In genomic region chr11:102004251-102004650, GRCm38 (mm10) we compare ENCODE assay signal across 18 mouse cellular contexts. TPM values are rescaled to one million over a fixed set of nuclear protein-coding genes. Genes with fewer than 3 reads are reported as not detected.
A peak's percentile ranks its signal among the peaks of the same experiment; 100 is the strongest.
DNase-seq lines count a peak whose midpoint lies in the region; ATAC-seq and TF ChIP-seq lines count a peak whose summit lies in the region.
"Had no signal": no experiment of that assay in that cellular context is flagged by ENCODE, and none has a peak within 500 bp of the region (broad histone marks: within the 10 kb centered on the region; RNA-seq: fewer than 3 reads in every experiment).

No protein-coding gene starts in this region.

- ATAC-seq in heart, postnatal 0 days (ENCODE audit: insufficient read depth, low read depth), result no peak
- ATAC-seq in lung, embryonic 14.5 days (ENCODE audit: insufficient read depth), result no peak
- ATAC-seq: midbrain, embryonic 15.5 days had no signal

- TF ChIP-seq CTCF in heart, postnatal 0 days (IDR thresholded peaks at IDR 0.05; ENCODE audit: low read depth), result peak; percentile 22; the same call in 1 of the 2 replicates
- peak; percentile 58 for TF ChIP-seq CTCF in lung, embryonic 14.5 days (IDR thresholded peaks at IDR 0.05; ENCODE audit: low read depth)
- peak; percentile 70 to 74 (median 72) for TF ChIP-seq CTCF in MEL (IDR thresholded peaks at IDR 0.05 in 2 of 3, conservative IDR thresholded peaks at IDR 0.05 in 1 of 3; ENCODE audit: control insufficient read depth in 1 of 3, insufficient read depth in 1 of 3, low read depth in 2 of 3, low read length in 3 of 3, poor library complexity in 1 of 3, severe bottlenecking in 1 of 3)
- TF ChIP-seq CTCF in small intestine, adult 2 months (IDR thresholded peaks at IDR 0.05; ENCODE audit: extremely low read depth, insufficient read length, insufficient replicate concordance, low read depth, low read length), result peak; percentile 35; the same call in 1 of the 2 replicates

- no peaks in the 10 kb centered on the region for H3K79me2 ChIP-seq in MEL (ENCODE audit: control insufficient read depth, insufficient read depth, low read length, poor library complexity)

- H3K4me3 ChIP-seq in heart, postnatal 0 days (ENCODE audit: low read depth, low read length), result no peak overlapping the region
- H3K4me3 ChIP-seq in lung, embryonic 14.5 days (ENCODE audit: low read depth, low read length), result no peak overlapping the region
- no peak overlapping the region for H3K4me3 ChIP-seq in MEL (ENCODE audit: control insufficient read depth in 1 of 2, insufficient read depth in 1 of 2, low read depth in 2 of 2, low read length in 2 of 2)
- H3K4me3 ChIP-seq in small intestine, adult 2 months (ENCODE audit: low read depth, low read length), result no peak overlapping the region
- H3K4me3 ChIP-seq: limb, embryonic 12.5 days; midbrain, embryonic 15.5 days had no signal

- TF ChIP-seq POLR2A in MEL (IDR thresholded peaks at IDR 0.05; ENCODE audit: control insufficient read depth in 1 of 2, insufficient read depth in 1 of 2, low read depth in 1 of 2, low read length in 2 of 2, poor library complexity in 1 of 2), result no peak
- no peak for TF ChIP-seq POLR2A in small intestine, adult 2 months (IDR thresholded peaks at IDR 0.05; ENCODE audit: low read depth, low read length)

- H3K4me1 ChIP-seq in heart, postnatal 0 days (ENCODE audit: control insufficient read depth, insufficient read depth), result no peaks in the 10 kb centered on the region
- H3K4me1 ChIP-seq in lung, embryonic 14.5 days (ENCODE audit: insufficient read depth), result no peaks in the 10 kb centered on the region
- no peaks in the 10 kb centered on the region for H3K4me1 ChIP-seq in MEL (ENCODE audit: control insufficient read depth in 1 of 2, insufficient read depth in 2 of 2, low read length in 2 of 2)
- peaks cover 12% of the 10 kb centered on the region; the same call in 1 of the 2 replicates for H3K4me1 ChIP-seq in small intestine, adult 2 months (ENCODE audit: control insufficient read depth, insufficient read depth, insufficient read length, low read length)
- H3K4me1 ChIP-seq: midbrain, embryonic 15.5 days had no signal

- WGBS in heart, postnatal 0 days, result 87% methylated on average over 8 of the region's 8 CpGs
- 87% methylated on average over 8 of the region's 8 CpGs for WGBS in lung, embryonic 14.5 days
- 94% methylated on average over 8 of the region's 8 CpGs for WGBS in small intestine, adult 2 months

- H3K9ac ChIP-seq in heart, postnatal 0 days (replicated peaks; ENCODE audit: low read depth, low read length), result no peak overlapping the region
- H3K9ac ChIP-seq in lung, embryonic 14.5 days, result no peak overlapping the region
- no peak overlapping the region for H3K9ac ChIP-seq in MEL (ENCODE audit: control insufficient read depth, low read depth, low read length, poor library complexity, severe bottlenecking)
- H3K9ac ChIP-seq: limb, embryonic 12.5 days; midbrain, embryonic 15.5 days had no signal

- H3K9me3 ChIP-seq in heart, postnatal 0 days (replicated peaks; ENCODE audit: control insufficient read depth, low read length), result no peaks in the 10 kb centered on the region
- no peaks in the 10 kb centered on the region for H3K9me3 ChIP-seq in lung, embryonic 14.5 days (ENCODE audit: low read depth, low read length)
- H3K9me3 ChIP-seq in MEL (replicated peaks; ENCODE audit: insufficient read depth, low read length), result no peaks in the 10 kb centered on the region
- H3K9me3 ChIP-seq: midbrain, embryonic 15.5 days had no signal

- intact Hi-C loops in heart, postnatal 10 days (cut with DNase I), result no loop called here

- no peaks in the 10 kb centered on the region for H3K27me3 ChIP-seq in heart, postnatal 0 days (ENCODE audit: control insufficient read depth, insufficient read depth, low read length)
- H3K27me3 ChIP-seq in lung, embryonic 14.5 days (ENCODE audit: insufficient read depth, low read length), result no peaks in the 10 kb centered on the region
- no peaks in the 10 kb centered on the region for H3K27me3 ChIP-seq in MEL (ENCODE audit: control insufficient read depth in 1 of 2, insufficient read depth in 2 of 2, low read length in 2 of 2)
- H3K27me3 ChIP-seq in small intestine, adult 2 months (ENCODE audit: control insufficient read depth, insufficient read depth, low read length), result no peaks in the 10 kb centered on the region
- H3K27me3 ChIP-seq: limb, embryonic 12.5 days; midbrain, embryonic 15.5 days had no signal

- no peak overlapping the region for H3K27ac ChIP-seq in heart, postnatal 0 days (ENCODE audit: low read depth)
- H3K27ac ChIP-seq in lung, embryonic 14.5 days (ENCODE audit: low read depth), result no peak overlapping the region
- no peak overlapping the region for H3K27ac ChIP-seq in MEL (ENCODE audit: control insufficient read depth, low read depth, low read length)
- no peak overlapping the region for H3K27ac ChIP-seq in small intestine, adult 2 months (ENCODE audit: insufficient read depth, low read depth, low read length)
- H3K27ac ChIP-seq: limb, embryonic 12.5 days; midbrain, embryonic 15.5 days had no signal

- no peak for DNase-seq in heart, postnatal 0 days (ENCODE audit: low spot score)
- no peak for DNase-seq in heart, postnatal 10 days
- no peak for DNase-seq in lung, embryonic 14.5 days
- no peak for DNase-seq in lung, postnatal 10 days
- peak; percentile 52 for DNase-seq in MEL (ENCODE audit: low read depth, low spot score)
- no peak for DNase-seq in layer of hippocampus, adult 9-10 months (ENCODE audit: low spot score)
- DNase-seq in layer of hippocampus, postnatal 36 days, result no peak
- DNase-seq: adrenal gland, postnatal 25 days; cerebellum, adult 11-12 months; heart, adult 18-20 months; heart, postnatal 4 days; lung, postnatal 4 days had no signal

- peak; percentile 40 for TF ChIP-seq RAD21 in MEL (IDR thresholded peaks at IDR 0.05; ENCODE audit: low read depth, low read length)

- no peak overlapping the region for H3K4me2 ChIP-seq in heart, postnatal 0 days (ENCODE audit: low read depth, low read length)
- H3K4me2 ChIP-seq in lung, embryonic 14.5 days, result no peak overlapping the region
- H3K4me2 ChIP-seq: limb, embryonic 12.5 days; midbrain, embryonic 15.5 days had no signal

- no peaks in the 10 kb centered on the region for H3K36me3 ChIP-seq in heart, postnatal 0 days (replicated peaks; ENCODE audit: control insufficient read depth, insufficient read depth, low read length)
- no peaks in the 10 kb centered on the region; the same call in 1 of the 2 replicates for H3K36me3 ChIP-seq in lung, embryonic 14.5 days (ENCODE audit: insufficient read depth)
- no peaks in the 10 kb centered on the region for H3K36me3 ChIP-seq in MEL (ENCODE audit: control insufficient read depth in 1 of 2, insufficient read depth in 2 of 2, low read length in 2 of 2)
- no peaks in the 10 kb centered on the region for H3K36me3 ChIP-seq in small intestine, adult 2 months (ENCODE audit: control insufficient read depth, insufficient read depth, low read length)

- no peak for TF ChIP-seq EP300 in heart, postnatal 0 days (IDR thresholded peaks at IDR 0.05; ENCODE audit: low read depth)
- no peak for TF ChIP-seq EP300 in MEL (IDR thresholded peaks at IDR 0.05; ENCODE audit: low read depth in 1 of 2, low read length in 2 of 2)

RNA-seq across cellular contexts. Expression of gene Dusp3, which starts 17.4 kb away (rescaled TPM):
- 106 and 118 TPM in 2 replicates for total RNA-seq in heart, postnatal 0 days (2014; rRNA removed; ENCODE audit: low replicate concordance)
- polyA plus RNA-seq in heart, postnatal 0 days (2015; fragmentation: Nextera tagmentation; extraction: Ambion mirVana), result 67.9 and 75.7 TPM in 2 replicates
- total RNA-seq in heart, postnatal 10 days (2021), result 100 to 1,000 TPM; 145 to 170 TPM
- 15.7 and 16.9 TPM in 2 replicates for polyA plus RNA-seq in lung, embryonic 14.5 days (2014; fragmentation: Nextera tagmentation; extraction: Ambion mirVana)
- 18.4 and 18.7 TPM in 2 replicates for total RNA-seq in MEL (2012; rRNA removed)
- 10 to 100 TPM; 29.8 to 35.5 TPM for polyA plus RNA-seq in MEL (2012; ENCODE audit: insufficient read depth in 1 of 2, insufficient read length in 2 of 2, low read depth in 1 of 2, low replicate concordance in 2 of 2, missing spikeins in 1 of 2)
- 27.9 and 28.0 TPM in 2 replicates for polyA plus RNA-seq in small intestine, adult 2 months (2012; rRNA removed)
- 100 to 1,000 TPM; 138 to 158 TPM for total RNA-seq in layer of hippocampus, postnatal 36 days (2021)

RNA-seq across cellular contexts. Expression of gene Cfap97d1, which starts 20.2 kb away (rescaled TPM):
- total RNA-seq in heart, postnatal 0 days (2014; rRNA removed; ENCODE audit: low replicate concordance), result not detected in 2 replicates
- not detected in 2 replicates for polyA plus RNA-seq in heart, postnatal 0 days (2015; fragmentation: Nextera tagmentation; extraction: Ambion mirVana)
- not detected for total RNA-seq in heart, postnatal 10 days (2021)
- polyA plus RNA-seq in lung, embryonic 14.5 days (2014; fragmentation: Nextera tagmentation; extraction: Ambion mirVana), result not detected in 2 replicates
- total RNA-seq in MEL (2012; rRNA removed), result not detected in 2 replicates
- polyA plus RNA-seq in MEL (2012; ENCODE audit: insufficient read depth in 1 of 2, insufficient read length in 2 of 2, low read depth in 1 of 2, low replicate concordance in 2 of 2, missing spikeins in 1 of 2), result not detected
- polyA plus RNA-seq in small intestine, adult 2 months (2012; rRNA removed), result not detected in 2 replicates
- not detected for total RNA-seq in layer of hippocampus, postnatal 36 days (2021)
- total RNA-seq: adrenal gland, postnatal 25 days; heart, adult 18-20 months; heart, postnatal 4 days had no signal
- polyA plus RNA-seq: intestine, embryonic 14.5 days; large intestine, adult 2 months; limb, embryonic 12.5 days; midbrain, embryonic 15.5 days; neural tube, embryonic 14.5 days had no signal

RNA-seq across cellular contexts. Expression of gene Mpp3, which starts 24.0 kb away (rescaled TPM):
- 4.9 and 8.0 TPM in 2 replicates for total RNA-seq in heart, postnatal 0 days (2014; rRNA removed; ENCODE audit: low replicate concordance)
- 1.7 and 2.2 TPM in 2 replicates for polyA plus RNA-seq in heart, postnatal 0 days (2015; fragmentation: Nextera tagmentation; extraction: Ambion mirVana)
- 1 to 10 TPM; 5.5 to 7.4 TPM for total RNA-seq in heart, postnatal 10 days (2021)
- 4.0 and 4.9 TPM in 2 replicates for polyA plus RNA-seq in lung, embryonic 14.5 days (2014; fragmentation: Nextera tagmentation; extraction: Ambion mirVana)
- 4.6 and 5.5 TPM in 2 replicates for total RNA-seq in MEL (2012; rRNA removed)
- polyA plus RNA-seq in MEL (2012; ENCODE audit: insufficient read depth in 1 of 2, insufficient read length in 2 of 2, low read depth in 1 of 2, low replicate concordance in 2 of 2, missing spikeins in 1 of 2), result 1 to 10 TPM in 1 of 2 experiments, not detected in 1; 7.1 TPM
- 0.55 and 0.90 TPM in 2 replicates for polyA plus RNA-seq in small intestine, adult 2 months (2012; rRNA removed)
- total RNA-seq in layer of hippocampus, postnatal 36 days (2021), result 10 to 100 TPM; 88.5 to 90.2 TPM

RNA-seq across cellular contexts. Expression of gene Cd300lg, which starts 37.1 kb away (rescaled TPM):
- total RNA-seq in heart, postnatal 0 days (2014; rRNA removed; ENCODE audit: low replicate concordance), result 23.0 and 79.5 TPM in 2 replicates
- 22.9 and 24.0 TPM in 2 replicates for polyA plus RNA-seq in heart, postnatal 0 days (2015; fragmentation: Nextera tagmentation; extraction: Ambion mirVana)
- total RNA-seq in heart, postnatal 10 days (2021), result 10 to 100 TPM; 64.4 to 75.9 TPM
- polyA plus RNA-seq in lung, embryonic 14.5 days (2014; fragmentation: Nextera tagmentation; extraction: Ambion mirVana), result 0.17 and 0.23 TPM in 2 replicates
- 0.08 TPM in 1 of 2 replicates, not detected in the other for total RNA-seq in MEL (2012; rRNA removed)
- polyA plus RNA-seq in MEL (2012; ENCODE audit: insufficient read depth in 1 of 2, insufficient read length in 2 of 2, low read depth in 1 of 2, low replicate concordance in 2 of 2, missing spikeins in 1 of 2), result under 1 TPM in 1 of 2 experiments, not detected in 1; 0.26 TPM
- polyA plus RNA-seq in small intestine, adult 2 months (2012; rRNA removed), result 3.8 and 5.4 TPM in 2 replicates
- total RNA-seq in layer of hippocampus, postnatal 36 days (2021), result not detected

RNA-seq across cellular contexts. Expression of gene Sost, which starts 37.4 kb away (rescaled TPM):
- 6.5 and 21.2 TPM in 2 replicates for total RNA-seq in heart, postnatal 0 days (2014; rRNA removed; ENCODE audit: low replicate concordance)
- 2.7 and 2.8 TPM in 2 replicates for polyA plus RNA-seq in heart, postnatal 0 days (2015; fragmentation: Nextera tagmentation; extraction: Ambion mirVana)
- 1 to 10 TPM; 1.5 to 2.2 TPM for total RNA-seq in heart, postnatal 10 days (2021)
- polyA plus RNA-seq in lung, embryonic 14.5 days (2014; fragmentation: Nextera tagmentation; extraction: Ambion mirVana), result not detected in 2 replicates
- total RNA-seq in MEL (2012; rRNA removed), result not detected in 2 replicates
- not detected for polyA plus RNA-seq in MEL (2012; ENCODE audit: insufficient read depth in 1 of 2, insufficient read length in 2 of 2, low read depth in 1 of 2, low replicate concordance in 2 of 2, missing spikeins in 1 of 2)
- polyA plus RNA-seq in small intestine, adult 2 months (2012; rRNA removed), result not detected in 2 replicates
- not detected for total RNA-seq in layer of hippocampus, postnatal 36 days (2021)
- total RNA-seq: adrenal gland, postnatal 25 days had no signal
- polyA plus RNA-seq: intestine, embryonic 14.5 days; large intestine, adult 2 months; midbrain, embryonic 15.5 days; neural tube, embryonic 14.5 days had no signal

Comparison
In these comparisons a context has a peak if more than half of its experiments do, and no peak if none do; other contexts are left out.
1. CTCF ChIP-seq: peak in every context shown above with its lines; median percentile 72 in MEL; 58 in lung, embryonic 14.5 days; 35 in small intestine, adult 2 months; 22 in heart, postnatal 0 days.